Mouse (Mus musculus) intestine, embryonic 16.5 days (tissue): ENCODE data around the gene 1700001P01Rik. TPM values are rescaled to one million over a fixed set of nuclear protein-coding genes. Genes with fewer than 3 reads are reported as not detected.
A peak's percentile ranks its signal among the peaks of the same experiment; 100 is the strongest.

Source experiments
- ATAC-seq: fragments of 200-750 bp; cut with Nextera tagmentation; 2 replicates; pipeline ENCODE4 v1.8.0; 2017; ENCODE audit warnings: moderate TSS enrichment, moderate library complexity
- H3K27ac ChIP-seq: fragments of 300-500 bp; sonication (generic); 2 replicates; pipeline ENCODE4 v1.5.1; 2014; ENCODE audit warnings: mild to moderate bottlenecking, low read length
- H3K27me3 ChIP-seq: fragments of 300-500 bp; sonication (generic); replicated peaks from 2 replicates; pipeline ENCODE4 v1.6.1; 2014; ENCODE audit warnings: low read length, control low read depth, mixed read lengths; ENCODE audit not compliant: control insufficient read depth, insufficient read depth
- H3K36me3 ChIP-seq: fragments of 300-500 bp; sonication (generic); 2 replicates; pipeline ENCODE4 v1.6.1; 2014; ENCODE audit warnings: low read length, control low read depth; ENCODE audit not compliant: control insufficient read depth, insufficient read depth
- H3K4me1 ChIP-seq: fragments of 300-500 bp; sonication (generic); 2 replicates; pipeline ENCODE4 v1.6.1; 2014; ENCODE audit warnings: low read length, control low read depth, mixed read lengths; ENCODE audit not compliant: control insufficient read depth, insufficient read depth
- H3K4me2 ChIP-seq: fragments of 300-500 bp; sonication (generic); 2 replicates; pipeline ENCODE4 v1.6.1; 2014; ENCODE audit warnings: low read depth, low read length, control low read depth
- H3K4me3 ChIP-seq: fragments of 300-500 bp; sonication (generic); 2 replicates; pipeline ENCODE4 v1.5.1; 2014; ENCODE audit warnings: mild to moderate bottlenecking, low read length
- H3K9ac ChIP-seq: fragments of 300-500 bp; sonication (generic); 2 replicates; pipeline ENCODE4 v1.6.1; 2014; ENCODE audit warnings: low read depth, low read length
- H3K9me3 ChIP-seq: fragments of 300-500 bp; sonication (generic); 2 replicates; pipeline ENCODE4 v1.6.1; 2016; ENCODE audit warnings: low read length, control low read depth; ENCODE audit not compliant: control insufficient read depth
- WGBS: fragments of 180-500 bp; shearing (Covaris S2); extraction: QIAGEN DNeasy Blood & Tissue Kit; methylation state at CpG from one replicate; pipeline ENCODE4 v1.1.7; 2014; 5-methylcytosine and 5-hydroxymethylcytosine counted together
- polyA plus RNA-seq: library from polyadenylated mRNA; unstranded; fragments of >200 nt; fragmentation: Nextera tagmentation; extraction: Ambion mirVana; gene quantifications from 2 replicates; pipeline ENCODE4 v1.2.1, GENCODE M21; 2015

1700001P01Rik gene
- polyA plus RNA-seq, 1 experiment from 2014 or later, result not detected

- H3K4me2 ChIP-seq, result no peak overlapping the region
- 19% methylated on average over 2 of the region's 2 CpGs for WGBS
- peaks cover 11% of the 10 kb centered on the region for H3K4me1 ChIP-seq
- no peaks in the 10 kb centered on the region for H3K27me3 ChIP-seq
- H3K4me3 ChIP-seq, result no peak overlapping the region
- ATAC-seq, result peak; percentile 14; the same call in 1 of the 2 replicates
- H3K27ac ChIP-seq, result no peak overlapping the region
- no peak overlapping the region for H3K9ac ChIP-seq
- no peaks in the 10 kb centered on the region for H3K36me3 ChIP-seq
- H3K9me3 ChIP-seq, result no peaks in the 10 kb centered on the region
Observed at GRCm38 (mm10) chr11:97769704-97770103, 6.0 kb downstream of the 1700001P01Rik start.

- peaks cover 17% of the 10 kb centered on the region for H3K36me3 ChIP-seq
- peaks cover 11% of the 10 kb centered on the region for H3K4me1 ChIP-seq
- under 1% methylated on average over 38 of the region's 38 CpGs for WGBS
- H3K4me3 ChIP-seq, result peak within 1 kb of the TSS; percentile 96
- no peaks in the 10 kb centered on the region for H3K9me3 ChIP-seq
- no peaks in the 10 kb centered on the region for H3K27me3 ChIP-seq
- H3K4me2 ChIP-seq, result peak within 1 kb of the TSS; percentile 70
- peak within 1 kb of the TSS; percentile 89 for H3K27ac ChIP-seq
- H3K9ac ChIP-seq, result peak within 1 kb of the TSS; percentile 98
- ATAC-seq, result peak; percentile 95
Observed at GRCm38 (mm10) chr11:97766154-97766881, 9.4 kb downstream of the 1700001P01Rik start, which contains the start of gene Cwc25. Gene Cwc25 (minus strand): TSS chr11:97766556.

- H3K4me3 ChIP-seq, result no peak overlapping the region
- H3K9ac ChIP-seq, result no peak overlapping the region
- no peaks in the 10 kb centered on the region for H3K27me3 ChIP-seq
- H3K36me3 ChIP-seq, result peaks cover 22% of the 10 kb centered on the region
- no peak overlapping the region for H3K27ac ChIP-seq
- no peaks in the 10 kb centered on the region for H3K9me3 ChIP-seq
- peaks cover 11% of the 10 kb centered on the region for H3K4me1 ChIP-seq
- no peak overlapping the region for H3K4me2 ChIP-seq
- ATAC-seq, result no peak
Observed at GRCm38 (mm10) chr11:97761638-97762037, 14.1 kb downstream of the 1700001P01Rik start.

GRCm38 (mm10) chr11:97758942-97759341 is 16.8 kb downstream of the 1700001P01Rik start:
- no peak overlapping the region for H3K4me3 ChIP-seq
- WGBS, result 79% methylated on average over 6 of the region's 6 CpGs
- H3K36me3 ChIP-seq, result peaks cover 26% of the 10 kb centered on the region
- no peaks in the 10 kb centered on the region for H3K9me3 ChIP-seq
- H3K27me3 ChIP-seq, result no peaks in the 10 kb centered on the region
- no peak for ATAC-seq
- no peak overlapping the region for H3K27ac ChIP-seq
- H3K4me1 ChIP-seq, result no peaks in the 10 kb centered on the region
- no peak overlapping the region for H3K4me2 ChIP-seq
- no peak overlapping the region for H3K9ac ChIP-seq

GRCm38 (mm10) chr11:97758125-97758524 is 17.6 kb downstream of the 1700001P01Rik start:
- Histone ChIP-seq H3K9ac (no peak overlapping the region), H3K4me2 (no peak overlapping the region), H3K4me3 (no peak overlapping the region), H3K4me1 (no peaks in the 10 kb centered on the region), H3K27me3 (no peaks in the 10 kb centered on the region), H3K27ac (no peak overlapping the region), H3K36me3 (peaks cover 32% of the 10 kb centered on the region), H3K9me3 (no peaks in the 10 kb centered on the region)
- WGBS, result 90% methylated on average over 1 of the region's 1 CpGs
- no peak for ATAC-seq

- ATAC-seq, result no peak
- Histone ChIP-seq H3K4me1 (no peaks in the 10 kb centered on the region), H3K9ac (no peak overlapping the region), H3K4me2 (no peak overlapping the region), H3K4me3 (no peak overlapping the region), H3K36me3 (peaks cover 33% of the 10 kb centered on the region), H3K9me3 (no peaks in the 10 kb centered on the region), H3K27me3 (no peaks in the 10 kb centered on the region), H3K27ac (no peak overlapping the region)
- 94% methylated on average over 8 of the region's 8 CpGs for WGBS
Observed at GRCm38 (mm10) chr11:97753277-97753676, 22.4 kb downstream of the 1700001P01Rik start.

- Histone ChIP-seq H3K36me3 (peaks cover 25% of the 10 kb centered on the region), H3K27me3 (no peaks in the 10 kb centered on the region), H3K4me1 (peaks cover 3% of the 10 kb centered on the region), H3K4me3 (no peak overlapping the region), H3K9ac (no peak overlapping the region), H3K4me2 (no peak overlapping the region), H3K9me3 (no peaks in the 10 kb centered on the region), H3K27ac (no peak overlapping the region)
- WGBS, result 80% methylated on average over 5 of the region's 5 CpGs
- ATAC-seq, result no peak
Observed at GRCm38 (mm10) chr11:97748496-97748895, 27.2 kb downstream of the 1700001P01Rik start.

GRCm38 (mm10) chr11:97747773-97748172 is 27.9 kb downstream of the 1700001P01Rik start:
- Histone ChIP-seq H3K9ac (no peak overlapping the region), H3K4me1 (peaks cover 10% of the 10 kb centered on the region), H3K27ac (no peak overlapping the region), H3K4me3 (no peak overlapping the region), H3K27me3 (no peaks in the 10 kb centered on the region), H3K9me3 (no peaks in the 10 kb centered on the region), H3K4me2 (no peak overlapping the region), H3K36me3 (peaks cover 18% of the 10 kb centered on the region)
- 91% methylated on average over 8 of the region's 8 CpGs for WGBS
- ATAC-seq, result no peak

- Histone ChIP-seq H3K9me3 (no peaks in the 10 kb centered on the region), H3K27ac (no peak overlapping the region), H3K4me3 (peak overlapping the region; percentile 84), H3K27me3 (no peaks in the 10 kb centered on the region), H3K4me2 (peak overlapping the region; percentile 72), H3K36me3 (peaks cover 9% of the 10 kb centered on the region; the same call in 1 of the 2 replicates), H3K4me1 (peaks cover 17% of the 10 kb centered on the region), H3K9ac (0 out of 2 replicates have a peak overlapping the region, but pooled peaks have one; percentile 11)
- ATAC-seq, result no peak
- 9% methylated on average over 13 of the region's 13 CpGs for WGBS
Observed at GRCm38 (mm10) chr11:97745331-97745721, 30.4 kb downstream of the 1700001P01Rik start.
